Mouse (Mus musculus) neural tube, embryonic 11.5 days (tissue): Measurements from ENCODE around the gene Spsb3. TPM values are rescaled to one million over a fixed set of nuclear protein-coding genes. Genes with fewer than 3 reads are reported as not detected.

Experiments used
- polyA plus RNA-seq: library from polyadenylated mRNA; unstranded; fragments of >200 nt; fragmentation: Nextera tagmentation; extraction: Ambion mirVana; gene quantifications from 2 replicates; pipeline ENCODE4 v1.2.1, GENCODE M21; 2014

Gene Spsb3
- polyA plus RNA-seq, 1 experiment from 2014 or later, result 49.6 TPM

Other genes starting within 250 kb of the Spsb3 start
- gene Slc9a3r2, start 236.3 kb upstream of the Spsb3 start, polyA plus RNA-seq, result 36.7 and 38.8 TPM in 2 replicates
- not detected in 2 replicates for gene Npw, start 228.2 kb upstream of the Spsb3 start, polyA plus RNA-seq
- 31.8 and 35.7 TPM in 2 replicates for gene Zfp598, start 217.0 kb upstream of the Spsb3 start, polyA plus RNA-seq
- gene Syngr3, start 196.7 kb upstream of the Spsb3 start, polyA plus RNA-seq, result 14.6 and 18.1 TPM in 2 replicates
- 50.8 and 53.0 TPM in 2 replicates for gene Gfer, start 190.5 kb upstream of the Spsb3 start, polyA plus RNA-seq
- 1.5 and 1.8 TPM in 2 replicates for gene Noxo1, start 190.4 kb upstream of the Spsb3 start, polyA plus RNA-seq
- 110 and 131 TPM in 2 replicates for gene Tbl3, start 179.0 kb upstream of the Spsb3 start, polyA plus RNA-seq
- 0.57 TPM in 1 of 2 replicates, not detected in the other for gene Rnf151, start 168.6 kb upstream of the Spsb3 start, polyA plus RNA-seq
- gene Rps2, start 168.5 kb upstream of the Spsb3 start, polyA plus RNA-seq, result 1,370 and 1,378 TPM in 2 replicates
- gene Ndufb10, start 162.2 kb upstream of the Spsb3 start, polyA plus RNA-seq, result 213 and 214 TPM in 2 replicates
- gene Rpl3l, start 158.8 kb upstream of the Spsb3 start, polyA plus RNA-seq, result not detected in 2 replicates
- gene Msrb1, start 150.0 kb upstream of the Spsb3 start, polyA plus RNA-seq, result 25.5 and 27.2 TPM in 2 replicates
- 0.38 and 0.81 TPM in 2 replicates for gene Hs3st6, start 133.7 kb upstream of the Spsb3 start, polyA plus RNA-seq
- gene Meiob, start 82.4 kb upstream of the Spsb3 start, polyA plus RNA-seq, result not detected in 2 replicates
- gene Hagh, start 46.5 kb upstream of the Spsb3 start, polyA plus RNA-seq, result 32.9 and 34.5 TPM in 2 replicates
- 16.2 and 19.0 TPM in 2 replicates for gene Fahd1, start 36.3 kb upstream of the Spsb3 start, polyA plus RNA-seq
- gene Igfals, start 20.6 kb upstream of the Spsb3 start, polyA plus RNA-seq, result 0.24 TPM in 1 of 2 replicates, not detected in the other
- 82.3 and 88.8 TPM in 2 replicates for gene Nubp2, start 294 bp upstream of the Spsb3 start, polyA plus RNA-seq
- 28.9 and 29.7 TPM in 2 replicates for gene Eme2, start 8.4 kb downstream of the Spsb3 start, polyA plus RNA-seq
- gene Mrps34, start 8.5 kb downstream of the Spsb3 start, polyA plus RNA-seq, result 75.3 and 81.6 TPM in 2 replicates
- 38.4 and 57.1 TPM in 2 replicates for gene Nme3, start 9.9 kb downstream of the Spsb3 start, polyA plus RNA-seq
- 47.8 and 57.5 TPM in 2 replicates for gene Mapk8ip3, start 50.3 kb downstream of the Spsb3 start, polyA plus RNA-seq
- 203 and 204 TPM in 2 replicates for gene Jpt2, start 74.0 kb downstream of the Spsb3 start, polyA plus RNA-seq
- gene Cramp1l, start 129.1 kb downstream of the Spsb3 start, polyA plus RNA-seq, result 11.9 and 12.6 TPM in 2 replicates
- 21.9 and 25.8 TPM in 2 replicates for gene Ift140, start 129.4 kb downstream of the Spsb3 start, polyA plus RNA-seq
- 11.4 and 13.3 TPM in 2 replicates for gene Tmem204, start 196.9 kb downstream of the Spsb3 start, polyA plus RNA-seq
- 29.9 and 31.8 TPM in 2 replicates for gene Telo2, start 229.3 kb downstream of the Spsb3 start, polyA plus RNA-seq
- not detected in 2 replicates for gene Ptx4, start 234.1 kb downstream of the Spsb3 start, polyA plus RNA-seq
- gene Clcn7, start 246.7 kb downstream of the Spsb3 start, polyA plus RNA-seq, result 20.5 and 22.4 TPM in 2 replicates